In genomic region chrX:143827212-143827611, GRCm38 (mm10) we compare ENCODE assay signal across 9 mouse cellular contexts. TPM values are rescaled to one million over a fixed set of nuclear protein-coding genes. Genes with fewer than 3 reads are reported as not detected.
DNase-seq lines count a peak whose midpoint lies in the region; ATAC-seq lines count a peak whose summit lies in the region.
"Had no signal": no experiment of that assay in that cellular context is flagged by ENCODE, and none has a peak within 500 bp of the region (broad histone marks: within the 10 kb centered on the region; RNA-seq: fewer than 3 reads in every experiment).

Gene Capn6 (minus strand): TSS chrX:143827414.

- no peaks in the 10 kb centered on the region for H3K4me1 ChIP-seq in kidney, embryonic 16.5 days (ENCODE audit: insufficient read depth, low read length)

- intact Hi-C loops in gastrocnemius, postnatal 14 days (cut with DNase I; ENCODE audit: low total_unique reads): no loop called here

- ATAC-seq in kidney, embryonic 16.5 days (ENCODE audit: low FRiP score, low TSS enrichment): peak; percentile 90
- no peak for ATAC-seq in megakaryocyte progenitor cell, adult 5-6 weeks (replicated peaks; ENCODE audit: poor library complexity)

- peak within 1 kb of the TSS; percentile 55 for H3K9ac ChIP-seq in kidney, embryonic 16.5 days (replicated peaks; ENCODE audit: low read length)

- H3K4me2 ChIP-seq in kidney, embryonic 16.5 days (replicated peaks; ENCODE audit: low read depth, low read length): peak within 1 kb of the TSS; percentile 42

- peaks cover 11% of the 10 kb centered on the region; the same call in 1 of the 2 replicates for H3K27me3 ChIP-seq in kidney, embryonic 16.5 days (ENCODE audit: insufficient read depth, low read length)

- WGBS in kidney, embryonic 16.5 days: 39% methylated on average over 4 of the region's 4 CpGs

- peak within 1 kb of the TSS; percentile 41 for H3K4me3 ChIP-seq in kidney, embryonic 16.5 days (ENCODE audit: low read length)
- H3K4me3 ChIP-seq: erythroblast, embryonic 14.5 days had no signal

- no peaks in the 10 kb centered on the region for H3K36me3 ChIP-seq in kidney, embryonic 16.5 days (ENCODE audit: insufficient read depth, low read length)

- peak within 1 kb of the TSS; percentile 38; the same call in 1 of the 2 replicates for H3K27ac ChIP-seq in kidney, embryonic 16.5 days (ENCODE audit: low read length)

- no peaks in the 10 kb centered on the region for H3K9me3 ChIP-seq in kidney, embryonic 16.5 days (ENCODE audit: low read length)

- no peak for DNase-seq in adrenal gland, postnatal 4 days (ENCODE audit: low spot score in 2 of 2)
- DNase-seq in adrenal gland, adult 18-20 months (ENCODE audit: low spot score in 2 of 2): no peak
- DNase-seq in gastrocnemius, postnatal 14 days: peak; percentile 69
- peak; percentile 8 for DNase-seq in lung, postnatal 14 days
- no peak for DNase-seq in cerebellum, adult 18-20 months
- DNase-seq in layer of hippocampus, adult 9-10 months (ENCODE audit: low spot score): no peak

RNA-seq across cellular contexts. Expression of gene Capn6, which starts in this region (rescaled TPM):
- 10 to 100 TPM; 20.5 to 20.8 TPM for total RNA-seq in adrenal gland, postnatal 4 days (2021)
- under 1 TPM; 0.17 to 0.38 TPM for total RNA-seq in adrenal gland, adult 18-20 months (2021)
- total RNA-seq in gastrocnemius, postnatal 14 days (2021): 10 to 100 TPM; 40.1 to 45.7 TPM
- 138 and 152 TPM in 2 replicates for polyA plus RNA-seq in kidney, embryonic 16.5 days (2015; fragmentation: Nextera tagmentation; extraction: Ambion mirVana)
- total RNA-seq in megakaryocyte progenitor cell, adult 5-6 weeks (2015): not detected in 2 replicates
- total RNA-seq in megakaryocyte progenitor cell, adult 5-6 weeks (2017): not detected in 2 replicates
- polyA plus RNA-seq: erythroblast, embryonic 14.5 days had no signal

Comparison
In these comparisons a context has a peak if more than half of its experiments do, and no peak if none do; other contexts are left out.
1. RNA of gene Capn6 (total RNA-seq): 40.1 to 45.7 TPM in gastrocnemius, postnatal 14 days and 20.5 to 20.8 TPM in adrenal gland, postnatal 4 days; 0.17 to 0.38 TPM in adrenal gland, adult 18-20 months and not detected in megakaryocyte progenitor cell, adult 5-6 weeks; every median in the first group is over 10 times any median in the second.
2. DNase-seq: peak in gastrocnemius, postnatal 14 days (single experiment) and lung, postnatal 14 days (single experiment); none in adrenal gland, postnatal 4 days (0 of 2), adrenal gland, adult 18-20 months (0 of 2), cerebellum, adult 18-20 months (0 of 2) and layer of hippocampus, adult 9-10 months (single experiment).